Mouse (Mus musculus): ENCODE measurements around the gene Krt19. TPM values are rescaled to one million over a fixed set of nuclear protein-coding genes. Genes with fewer than 3 reads are reported as not detected.

The Krt19 gene
- polyA plus RNA-seq, 1 experiment from 2014 or later, result 264 TPM

- no peaks in the 10 kb centered on the region for H3K27me3 ChIP-seq
- no peak within 1 kb of the TSS for H3K4me2 ChIP-seq
- no peak within 1 kb of the TSS for H3K4me3 ChIP-seq
- H3K36me3 ChIP-seq, result no peaks in the 10 kb centered on the region
- no peak within 1 kb of the TSS for H3K27ac ChIP-seq
- peaks cover 21% of the 10 kb centered on the region for H3K4me1 ChIP-seq
- H3K9ac ChIP-seq, result no peak within 1 kb of the TSS
- no peak for ATAC-seq (ENCODE audit: borderline replicate concordance, extremely low read depth, low FRiP score, low TSS enrichment)
- WGBS, result 39% methylated on average over 7 of the region's 7 CpGs
- H3K9me3 ChIP-seq, result no peaks in the 10 kb centered on the region
These were observed 12.7 kb downstream of the Krt19 start, which contains the start of gene Krt15 for GRCm38 (mm10) chr11:100135731-100136130. Krt15 (minus strand) TSS chr11:100135928.

- Histone ChIP-seq H3K36me3 (no peaks in the 10 kb centered on the region), H3K9ac (no peak overlapping the region), H3K4me2 (no peak overlapping the region), H3K27ac (no peak overlapping the region), H3K4me3 (no peak overlapping the region), H3K27me3 (no peaks in the 10 kb centered on the region), H3K9me3 (no peaks in the 10 kb centered on the region), H3K4me1 (0 out of 2 replicates have a peak, but pooled peaks cover 2% of the 10 kb centered on the region)
- ATAC-seq (ENCODE audit: borderline replicate concordance, extremely low read depth, low FRiP score, low TSS enrichment), result no peak
- 64% methylated on average over 7 of the region's 7 CpGs for WGBS
These were observed 23.6 kb downstream of the Krt19 start for GRCm38 (mm10) chr11:100124901-100125300.

- Histone ChIP-seq H3K36me3 (no peaks in the 10 kb centered on the region), H3K27ac (no peak within 1 kb of the TSS), H3K4me3 (no peak within 1 kb of the TSS), H3K4me2 (no peak within 1 kb of the TSS), H3K4me1 (0 out of 2 replicates have a peak, but pooled peaks cover 3% of the 10 kb centered on the region), H3K27me3 (no peaks in the 10 kb centered on the region), H3K9me3 (no peaks in the 10 kb centered on the region), H3K9ac (no peak within 1 kb of the TSS)
- 81% methylated on average over 3 of the region's 3 CpGs for WGBS
- no peak for ATAC-seq (ENCODE audit: borderline replicate concordance, extremely low read depth, low FRiP score, low TSS enrichment)
These were observed 27.0 kb downstream of the Krt19 start, which contains the start of gene Krt13 for GRCm38 (mm10) chr11:100121466-100121865. Krt13 (minus strand) TSS chr11:100121566.

GRCm38 (mm10) chr11:100120331-100120730 is 28.1 kb downstream of the Krt19 start:
- no peak for ATAC-seq (ENCODE audit: borderline replicate concordance, extremely low read depth, low FRiP score, low TSS enrichment)
- H3K36me3 ChIP-seq, result no peaks in the 10 kb centered on the region
- no peak overlapping the region for H3K4me3 ChIP-seq
- no peaks in the 10 kb centered on the region for H3K9me3 ChIP-seq
- H3K9ac ChIP-seq, result no peak overlapping the region
- H3K4me2 ChIP-seq, result no peak overlapping the region
- H3K27ac ChIP-seq, result no peak overlapping the region
- H3K4me1 ChIP-seq, result peaks cover 6% of the 10 kb centered on the region; the same call in 1 of the 2 replicates
- H3K27me3 ChIP-seq, result no peaks in the 10 kb centered on the region
- WGBS, result 60% methylated on average over 5 of the region's 5 CpGs

- Histone ChIP-seq H3K4me3 (no peak overlapping the region), H3K27me3 (no peaks in the 10 kb centered on the region), H3K4me1 (peaks cover 14% of the 10 kb centered on the region; the same call in 1 of the 2 replicates), H3K4me2 (no peak overlapping the region), H3K9ac (no peak overlapping the region), H3K36me3 (no peaks in the 10 kb centered on the region), H3K9me3 (no peaks in the 10 kb centered on the region), H3K27ac (peak overlapping the region; percentile 26; the same call in 1 of the 2 replicates)
- 42% methylated on average over 2 of the region's 2 CpGs for WGBS
- ATAC-seq (ENCODE audit: borderline replicate concordance, extremely low read depth, low FRiP score, low TSS enrichment), result peak; percentile 64
These were observed 34.8 kb downstream of the Krt19 start for GRCm38 (mm10) chr11:100113742-100114029.

GRCm38 (mm10) chr11:100112935-100113741 is 35.3 kb downstream of the Krt19 start:
- Histone ChIP-seq H3K4me2 (no peak overlapping the region), H3K27me3 (no peaks in the 10 kb centered on the region), H3K9ac (no peak overlapping the region), H3K4me3 (no peak overlapping the region), H3K4me1 (peaks cover 14% of the 10 kb centered on the region; the same call in 1 of the 2 replicates), H3K27ac (peak overlapping the region; percentile 26; the same call in 1 of the 2 replicates), H3K9me3 (no peaks in the 10 kb centered on the region), H3K36me3 (no peaks in the 10 kb centered on the region)
- 50% methylated on average over 11 of the region's 11 CpGs for WGBS
- peak; percentile 7; the same call in 1 of the 2 replicates for ATAC-seq (ENCODE audit: borderline replicate concordance, extremely low read depth, low FRiP score, low TSS enrichment)

GRCm38 (mm10) chr11:100105576-100106122 is 42.8 kb downstream of the Krt19 start, which contains the start of gene Krt36:
Krt36 (minus strand) TSS chr11:100105626.
- H3K4me2 ChIP-seq, result no peak within 1 kb of the TSS
- H3K4me3 ChIP-seq, result no peak within 1 kb of the TSS
- H3K9me3 ChIP-seq, result no peaks in the 10 kb centered on the region
- WGBS, result 84% methylated on average over 6 of the region's 6 CpGs
- H3K4me1 ChIP-seq, result no peaks in the 10 kb centered on the region
- H3K9ac ChIP-seq, result no peak within 1 kb of the TSS
- H3K36me3 ChIP-seq, result no peaks in the 10 kb centered on the region
- H3K27me3 ChIP-seq, result no peaks in the 10 kb centered on the region
- ATAC-seq (ENCODE audit: borderline replicate concordance, extremely low read depth, low FRiP score, low TSS enrichment), result no peak
- H3K27ac ChIP-seq, result no peak within 1 kb of the TSS

- H3K36me3 ChIP-seq, result no peaks in the 10 kb centered on the region
- WGBS, result 54% methylated on average over 15 of the region's 15 CpGs
- no peaks in the 10 kb centered on the region for H3K27me3 ChIP-seq
- H3K9me3 ChIP-seq, result no peaks in the 10 kb centered on the region
- no peaks in the 10 kb centered on the region for H3K4me1 ChIP-seq
- no peak overlapping the region for H3K4me2 ChIP-seq
- no peak for ATAC-seq (ENCODE audit: borderline replicate concordance, extremely low read depth, low FRiP score, low TSS enrichment)
- no peak overlapping the region for H3K27ac ChIP-seq
- no peak overlapping the region for H3K4me3 ChIP-seq
- H3K9ac ChIP-seq, result no peak overlapping the region
These were observed 45.6 kb downstream of the Krt19 start for GRCm38 (mm10) chr11:100102693-100103429.

- no peaks in the 10 kb centered on the region for H3K4me1 ChIP-seq
- H3K9me3 ChIP-seq, result no peaks in the 10 kb centered on the region
- H3K27ac ChIP-seq, result no peak overlapping the region
- 78% methylated on average over 4 of the region's 4 CpGs for WGBS
- H3K9ac ChIP-seq, result no peak overlapping the region
- H3K36me3 ChIP-seq, result no peaks in the 10 kb centered on the region
- no peaks in the 10 kb centered on the region for H3K27me3 ChIP-seq
- no peak for ATAC-seq (ENCODE audit: borderline replicate concordance, extremely low read depth, low FRiP score, low TSS enrichment)
- H3K4me3 ChIP-seq, result no peak overlapping the region
- H3K4me2 ChIP-seq, result no peak overlapping the region
These were observed 48.1 kb downstream of the Krt19 start for GRCm38 (mm10) chr11:100100391-100100790.

GRCm38 (mm10) chr11:100097819-100098218 is 50.6 kb downstream of the Krt19 start:
- WGBS, result 50% methylated on average over 9 of the region's 9 CpGs
- Histone ChIP-seq H3K4me1 (no peaks in the 10 kb centered on the region), H3K27ac (no peak overlapping the region), H3K9me3 (no peaks in the 10 kb centered on the region), H3K36me3 (no peaks in the 10 kb centered on the region), H3K4me2 (no peak overlapping the region), H3K27me3 (no peaks in the 10 kb centered on the region), H3K9ac (no peak overlapping the region), H3K4me3 (no peak overlapping the region)
- ATAC-seq (ENCODE audit: borderline replicate concordance, extremely low read depth, low FRiP score, low TSS enrichment), result no peak

GRCm38 (mm10) chr11:100096141-100096540 is 52.3 kb downstream of the Krt19 start, which contains the start of gene Krt35:
Krt35 (minus strand) TSS chr11:100096241.
- Histone ChIP-seq H3K4me2 (no peak within 1 kb of the TSS), H3K9ac (no peak within 1 kb of the TSS), H3K27ac (no peak within 1 kb of the TSS), H3K36me3 (no peaks in the 10 kb centered on the region), H3K27me3 (no peaks in the 10 kb centered on the region), H3K4me1 (no peaks in the 10 kb centered on the region), H3K4me3 (no peak within 1 kb of the TSS), H3K9me3 (no peaks in the 10 kb centered on the region)
- 83% methylated on average over 9 of the region's 9 CpGs for WGBS
- ATAC-seq (ENCODE audit: borderline replicate concordance, extremely low read depth, low FRiP score, low TSS enrichment), result no peak
